Mouse (Mus musculus): Measurements from ENCODE around the gene Cep170b.

Cep170b gene

GRCm38 (mm10) chr12:112763176-112763575 is 42.9 kb downstream of the Cep170b start:
- no peak for DNase-seq (ENCODE audit: extremely low read depth, low read depth)

- no peak for DNase-seq (ENCODE audit: extremely low read depth, low read depth)
Measured at GRCm38 (mm10) chr12:112764141-112764540, 43.9 kb downstream of the Cep170b start.

- no peak for DNase-seq (ENCODE audit: extremely low read depth, low read depth)
Measured at GRCm38 (mm10) chr12:112764991-112765390, 44.7 kb downstream of the Cep170b start.

GRCm38 (mm10) chr12:112766586-112766985 is 46.3 kb downstream of the Cep170b start:
- no peak for DNase-seq (ENCODE audit: extremely low read depth, low read depth)

DNA sequence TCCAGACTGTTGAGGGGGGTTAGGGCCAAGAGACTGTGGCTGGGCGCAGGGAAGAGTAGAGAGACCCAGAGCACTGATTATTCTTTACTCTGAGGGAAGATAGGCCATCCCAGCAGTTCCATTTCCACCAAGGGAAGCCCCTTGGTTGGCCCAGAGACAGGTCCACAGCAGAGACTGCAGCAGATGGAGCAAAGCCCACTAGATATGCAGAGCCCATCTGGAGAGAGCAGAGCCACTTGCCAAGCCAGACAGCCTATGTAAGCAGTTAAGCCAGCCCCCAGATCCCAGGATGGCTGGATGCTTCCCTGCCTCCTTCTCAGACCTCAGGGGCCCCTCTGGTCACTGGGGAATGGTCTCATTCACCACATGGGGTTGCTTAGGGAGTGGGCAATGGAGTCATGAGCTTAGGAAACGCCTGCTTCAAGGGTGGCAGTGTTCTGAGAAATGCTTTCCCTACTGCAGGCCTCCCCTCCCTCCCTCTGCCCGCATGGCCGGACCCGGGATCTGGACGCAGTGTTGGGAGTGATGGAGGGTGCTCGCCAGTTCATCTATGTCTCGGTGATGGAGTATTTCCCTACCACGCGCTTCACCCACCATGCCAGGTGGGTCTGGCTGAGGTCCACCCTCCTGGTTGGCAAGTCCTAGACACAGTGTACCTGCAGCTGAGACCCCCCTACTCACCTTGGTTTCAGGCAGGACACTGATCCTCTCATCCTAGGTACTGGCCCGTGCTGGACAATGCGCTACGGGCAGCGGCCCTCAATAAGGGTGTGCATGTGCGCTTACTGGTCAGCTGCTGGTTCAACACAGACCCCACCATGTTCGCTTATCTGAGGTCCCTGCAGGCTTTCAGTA is 47.0 kb downstream of the Cep170b start:
- no peak for DNase-seq (ENCODE audit: extremely low read depth, low read depth)

- DNase-seq (ENCODE audit: extremely low read depth, low read depth) = no peak
Measured at GRCm38 (mm10) chr12:112768166-112768565, 47.9 kb downstream of the Cep170b start.

DNA sequence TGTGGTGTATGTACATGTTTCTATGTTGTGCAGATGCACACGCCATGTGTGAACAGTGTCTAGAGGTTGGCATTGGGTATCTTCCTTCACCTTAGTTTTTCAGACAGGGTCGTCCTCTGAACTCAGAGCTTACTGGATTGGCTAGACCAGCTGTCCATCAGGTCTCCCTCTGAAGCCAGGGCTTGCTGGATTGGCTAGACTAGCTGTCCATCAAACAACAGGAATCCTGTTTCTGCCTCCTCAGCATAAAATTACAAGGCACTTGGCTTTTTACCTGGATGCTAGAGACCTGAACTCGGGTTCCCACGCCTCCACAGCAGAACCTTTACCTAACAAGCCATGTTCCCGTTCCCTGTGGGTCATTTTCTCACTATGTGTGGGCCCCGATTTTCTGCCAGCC is 48.8 kb downstream of the Cep170b start:
- DNase-seq (ENCODE audit: extremely low read depth, low read depth) = peak; percentile 53

DNA sequence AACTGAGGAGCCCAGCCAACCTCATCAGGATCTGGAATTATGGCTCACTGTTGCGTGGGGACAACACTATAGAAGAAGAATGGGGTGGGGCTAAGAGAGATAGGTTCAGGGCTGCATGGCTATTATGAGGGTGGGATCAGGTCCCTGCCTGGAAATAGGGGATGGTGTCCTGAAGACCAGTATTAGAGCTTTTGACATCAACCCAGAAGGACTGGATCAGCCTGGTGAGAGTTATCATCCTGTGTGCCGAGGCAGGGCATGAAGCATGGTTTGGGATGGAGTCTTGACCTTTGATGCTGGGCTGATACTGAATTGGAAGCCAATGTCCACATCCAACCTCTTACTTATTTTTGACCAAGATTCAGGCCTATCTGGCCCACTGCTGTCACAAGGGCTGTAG is 49.5 kb downstream of the Cep170b start:
- DNase-seq (ENCODE audit: extremely low read depth, low read depth) = no peak

DNA sequence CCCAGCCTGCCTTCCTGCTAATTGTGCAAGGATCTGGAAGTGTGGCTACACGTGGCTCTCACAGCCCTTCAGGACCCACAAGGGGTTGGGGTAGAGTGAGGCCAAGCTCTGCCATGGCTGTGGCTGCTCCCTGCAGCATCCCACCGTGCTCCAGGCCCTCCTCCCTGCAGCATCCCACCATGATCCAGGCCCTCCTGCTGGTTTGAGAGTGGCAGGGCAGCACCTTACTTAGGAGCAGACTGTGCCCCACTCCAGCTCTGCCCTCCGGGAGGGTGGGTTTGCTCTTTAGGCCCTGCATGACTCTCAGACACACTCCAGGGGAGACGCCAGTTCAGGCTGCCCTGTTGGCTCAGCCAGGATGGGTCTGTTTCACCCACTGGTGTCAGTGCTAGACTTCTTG is 50.1 kb downstream of the Cep170b start:
- no peak for DNase-seq (ENCODE audit: extremely low read depth, low read depth)

- DNase-seq (ENCODE audit: extremely low read depth, low read depth) = no peak
Measured at GRCm38 (mm10) chr12:112772306-112772705, 52.1 kb downstream of the Cep170b start.

DNA sequence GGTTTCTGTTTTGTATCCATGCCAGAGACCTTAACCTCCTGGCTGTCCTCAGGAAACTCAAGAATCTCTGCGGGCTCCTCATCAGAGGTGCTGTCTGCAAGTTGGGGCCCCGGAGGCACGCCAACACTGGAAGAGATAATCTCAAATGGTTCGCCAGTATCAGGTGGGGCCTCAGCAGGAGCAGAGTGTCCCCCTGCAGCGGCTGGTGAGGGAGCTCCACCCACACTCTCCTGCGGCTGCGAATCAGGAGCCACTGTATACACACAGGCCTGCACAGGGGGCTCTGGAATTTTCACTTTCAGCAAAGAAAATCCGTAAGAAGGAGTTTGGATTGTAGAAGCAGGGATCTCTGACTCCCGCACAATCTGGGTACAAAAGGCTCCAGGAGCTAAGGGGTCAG is 53.1 kb downstream of the Cep170b start:
- no peak for DNase-seq (ENCODE audit: extremely low read depth, low read depth)

DNA sequence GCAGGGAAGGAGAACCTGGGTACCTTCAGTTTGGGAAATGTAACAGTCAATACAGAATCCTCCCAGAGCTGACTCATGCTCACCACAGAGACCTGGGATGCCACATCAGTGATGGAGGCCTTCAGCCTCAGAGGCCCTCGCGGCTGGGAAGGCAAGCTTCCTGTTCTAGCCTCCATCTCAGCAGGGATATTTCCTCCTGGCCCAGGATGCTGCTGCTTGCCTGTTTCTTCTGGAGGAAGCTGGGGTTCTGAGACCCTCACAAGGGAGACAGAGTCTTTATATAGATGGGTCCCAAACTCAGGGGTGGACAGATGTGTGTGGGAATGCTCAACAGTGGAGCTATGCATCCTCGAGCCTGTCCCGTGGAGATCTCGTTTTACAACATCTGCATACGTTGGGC is 53.8 kb downstream of the Cep170b start:
- DNase-seq (ENCODE audit: extremely low read depth, low read depth) = no peak

GRCm38 (mm10) chr12:112774481-112774880 is 54.2 kb downstream of the Cep170b start:
- no peak for DNase-seq (ENCODE audit: extremely low read depth, low read depth)

- DNase-seq (ENCODE audit: extremely low read depth, low read depth) = no peak
Measured at GRCm38 (mm10) chr12:112791026-112791425, 70.8 kb downstream of the Cep170b start.

DNA sequence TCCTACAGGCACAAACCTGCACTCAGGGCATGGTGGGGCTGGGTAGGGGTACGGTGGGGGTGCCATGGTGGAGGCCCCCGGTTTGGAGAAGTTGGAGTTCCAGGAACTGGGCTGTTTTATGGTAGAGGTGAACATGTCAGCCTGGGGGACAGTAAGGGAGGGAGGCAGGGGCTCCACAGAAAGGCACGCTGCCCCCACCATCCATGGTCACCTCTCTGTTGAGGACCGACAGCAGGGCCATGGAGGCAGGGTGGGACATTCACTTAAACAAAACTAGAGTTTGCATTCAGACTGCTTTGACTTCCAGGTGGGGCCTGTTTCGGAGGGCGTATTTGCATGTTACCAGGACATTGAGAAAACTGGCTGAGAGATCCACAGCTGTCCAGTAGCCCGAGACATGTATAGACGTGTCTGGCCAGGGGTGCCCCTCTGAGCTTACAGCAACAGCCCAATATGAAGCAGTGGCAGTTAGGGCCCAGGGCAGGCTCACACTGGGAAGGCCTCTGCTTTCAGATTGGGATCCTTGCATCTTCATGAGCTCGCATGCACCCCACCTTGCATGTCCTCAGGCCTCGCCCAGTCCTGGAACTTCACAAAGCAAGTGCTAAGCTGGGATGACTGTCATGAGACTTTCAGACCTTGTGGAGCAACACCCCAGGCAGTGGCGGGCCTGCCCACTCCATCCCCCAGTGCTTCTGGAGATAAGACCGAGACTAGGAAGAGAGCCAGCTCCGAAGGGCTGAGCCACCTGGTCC is 73.5 kb downstream of the Cep170b start:
- DNase-seq (ENCODE audit: extremely low read depth, low read depth) = peak; percentile 89

- no peak for DNase-seq (ENCODE audit: extremely low read depth, low read depth)
Measured at GRCm38 (mm10) chr12:112794356-112794816, 74.1 kb downstream of the Cep170b start.

DNA sequence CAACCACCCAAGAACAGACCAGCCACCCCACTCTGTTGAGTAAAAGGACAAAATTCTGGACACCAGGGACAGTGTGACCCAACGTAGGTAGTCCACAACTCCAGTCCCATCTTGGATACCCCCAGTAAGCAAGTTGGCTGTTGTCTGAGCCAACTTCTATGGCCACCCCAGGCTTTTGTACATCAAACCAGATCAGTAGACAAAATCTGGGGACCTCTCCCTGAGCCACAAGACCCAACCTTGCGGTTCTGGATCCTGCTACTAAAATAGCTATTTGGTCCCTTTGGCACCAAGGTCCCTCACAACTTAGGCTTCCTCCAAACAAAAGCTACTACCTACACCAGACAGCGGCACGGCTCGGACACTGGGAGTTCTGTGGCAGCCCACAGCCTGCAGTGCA is 74.7 kb downstream of the Cep170b start:
- DNase-seq (ENCODE audit: extremely low read depth, low read depth) = no peak

DNA sequence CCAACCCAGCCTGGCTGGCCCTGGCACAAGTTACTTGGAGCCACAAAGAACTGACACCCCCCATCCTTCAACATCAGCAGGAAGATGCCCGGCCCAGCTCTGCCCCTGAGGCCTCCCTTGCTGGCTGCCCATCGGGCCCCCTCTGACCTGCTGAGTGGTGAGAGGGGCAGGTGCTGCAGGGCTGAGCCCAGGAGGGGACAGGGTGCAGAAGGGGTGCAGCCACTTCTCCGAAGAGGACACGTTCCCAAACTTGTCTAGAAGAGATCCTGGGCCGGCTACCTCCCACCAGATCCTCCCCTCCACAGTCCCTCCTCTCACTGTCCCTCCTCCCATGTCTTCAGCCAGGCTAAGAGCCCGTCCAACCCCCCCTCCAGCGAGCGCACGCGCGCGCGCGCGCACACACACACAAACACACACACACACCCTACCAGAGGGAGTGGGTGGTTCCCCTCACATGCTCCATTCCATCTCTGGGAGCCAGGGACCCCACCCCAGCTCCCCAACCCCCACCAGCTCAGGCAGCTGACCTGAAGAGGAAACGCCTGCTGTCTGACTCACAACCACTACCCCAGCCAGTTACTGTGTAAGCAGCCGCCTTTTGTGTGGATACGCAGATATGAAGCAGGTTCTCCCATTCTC is 75.3 kb downstream of the Cep170b start:
- DNase-seq (ENCODE audit: extremely low read depth, low read depth) = peak; percentile 63

Data from MEL-GATA-1-ER (cell line).